Mouse (Mus musculus) liver (tissue): ENCODE measurements around the gene Ephb1.

ENCODE experiments used
- DNase-seq: peaks from one replicate; pipeline ENCODE4 v3.0.0-alpha.2; 2020; ENCODE audit warnings: mixed read lengths

Ephb1 gene

DNA sequence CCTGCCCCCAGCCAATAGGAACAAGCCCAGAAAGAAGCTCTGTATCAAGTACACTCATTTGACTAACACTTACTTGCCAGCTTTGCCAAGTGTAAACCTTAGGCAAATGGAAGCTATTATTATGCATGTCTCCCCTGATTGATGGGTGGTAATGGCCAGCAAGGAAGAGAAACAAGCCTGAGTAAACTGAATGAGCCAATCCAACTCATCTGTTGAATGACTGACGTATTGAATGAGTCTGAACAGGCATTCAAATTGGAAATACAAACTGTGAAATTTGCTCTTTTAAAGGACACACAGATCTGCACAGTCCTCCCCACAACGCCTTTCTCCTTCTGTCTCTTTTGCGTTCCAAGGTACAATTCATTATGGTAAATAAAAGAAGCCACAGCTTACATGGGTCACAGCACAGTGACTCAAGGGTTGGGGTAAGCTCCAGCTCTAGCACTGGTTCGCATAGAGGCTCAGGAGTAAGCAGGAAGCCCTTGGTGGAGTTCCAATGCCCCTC, 119.0 kb downstream of the Ephb1 start:
- DNase-seq, result no peak

- no peak for DNase-seq
Measured at GRCm38 (mm10) chr9:102231248-102231647, 123.2 kb downstream of the Ephb1 start.

DNA sequence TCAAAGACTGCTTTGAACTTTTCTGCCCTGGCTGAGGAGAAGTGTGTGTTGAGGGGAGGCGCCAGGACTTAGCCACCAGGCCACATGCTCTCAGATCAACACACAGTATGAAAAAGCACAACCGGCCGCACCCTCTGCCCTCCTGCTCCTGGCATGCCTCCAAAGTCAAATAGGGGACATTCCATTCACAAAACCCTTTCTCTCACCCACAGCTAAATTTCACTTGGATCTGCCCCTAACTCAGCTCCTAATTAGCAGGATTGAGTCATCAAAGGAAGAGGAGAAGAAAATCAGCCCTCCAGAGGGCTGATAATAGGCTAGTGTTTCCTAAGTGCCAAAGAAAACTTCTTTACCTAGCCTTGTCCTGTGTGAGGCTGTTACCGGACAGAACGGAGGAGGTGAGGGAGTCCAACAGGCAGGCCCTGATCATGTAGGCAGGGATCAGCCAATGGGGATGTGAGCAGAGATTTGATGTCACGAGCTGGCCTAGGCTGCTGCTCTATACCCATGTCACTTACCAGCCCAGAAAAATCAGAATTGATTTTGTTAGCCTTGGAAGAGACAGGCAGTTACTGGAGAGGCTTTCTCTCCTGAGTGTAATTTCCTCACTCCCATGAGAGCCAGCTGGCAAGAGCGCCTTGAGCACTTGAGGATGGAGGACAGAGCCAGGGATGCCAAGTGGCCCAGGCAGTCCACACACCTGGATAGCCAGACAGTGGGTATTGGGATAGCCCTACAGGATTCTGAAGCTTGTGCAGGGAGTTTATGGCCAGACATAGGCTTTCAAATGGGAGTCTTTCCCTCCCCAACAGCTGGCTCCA, 137.5 kb downstream of the Ephb1 start:
- DNase-seq, result no peak

- no peak for DNase-seq
Measured at GRCm38 (mm10) chr9:102212036-102212383, 142.5 kb downstream of the Ephb1 start.

GRCm38 (mm10) chr9:102211296-102212035, 143.0 kb downstream of the Ephb1 start:
- no peak for DNase-seq

DNA sequence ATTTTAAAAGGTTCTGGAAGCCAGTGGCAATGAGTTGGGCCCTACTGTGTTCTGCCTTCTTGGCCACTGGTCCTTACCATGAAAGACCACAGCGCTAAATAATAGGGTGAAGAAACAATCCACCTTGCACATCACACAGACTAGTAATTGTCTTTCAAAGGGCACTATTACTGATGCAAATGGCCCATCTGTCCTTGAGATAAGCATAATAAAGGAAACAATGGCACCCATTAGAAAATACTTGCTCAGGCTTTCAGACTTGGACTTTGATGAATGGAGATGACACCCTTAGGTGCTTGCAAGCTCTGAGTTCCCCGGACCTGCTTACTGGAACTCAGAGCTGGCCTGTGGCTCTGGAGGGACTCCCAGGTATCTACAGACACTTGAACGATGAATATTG, 149.0 kb downstream of the Ephb1 start:
- no peak for DNase-seq

GRCm38 (mm10) chr9:102201867-102202266, 152.6 kb downstream of the Ephb1 start:
- no peak for DNase-seq

DNA sequence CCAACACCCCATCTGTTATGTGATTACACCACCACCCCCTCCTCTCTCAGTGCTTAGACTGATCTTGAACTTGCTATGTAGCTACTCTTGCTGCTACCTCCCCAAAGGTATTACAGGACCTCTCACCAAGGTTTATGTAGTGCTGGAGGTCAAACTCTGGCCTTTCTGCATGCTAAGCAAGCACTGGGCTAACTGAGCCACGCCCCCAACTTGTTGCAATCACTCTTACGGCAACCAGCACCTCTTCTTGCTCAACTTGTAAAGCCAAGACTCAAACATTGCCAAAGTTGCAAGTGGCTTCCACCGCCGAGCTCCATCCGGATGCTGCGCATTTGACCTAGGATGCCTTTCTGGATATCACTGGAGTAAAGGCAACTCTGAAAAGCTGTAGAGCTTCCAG, 157.6 kb downstream of the Ephb1 start:
- DNase-seq, result no peak

GRCm38 (mm10) chr9:102194063-102194462, 160.4 kb downstream of the Ephb1 start:
- no peak for DNase-seq

- DNase-seq, result no peak
Measured at GRCm38 (mm10) chr9:102192724-102193685, 161.5 kb downstream of the Ephb1 start.

DNA sequence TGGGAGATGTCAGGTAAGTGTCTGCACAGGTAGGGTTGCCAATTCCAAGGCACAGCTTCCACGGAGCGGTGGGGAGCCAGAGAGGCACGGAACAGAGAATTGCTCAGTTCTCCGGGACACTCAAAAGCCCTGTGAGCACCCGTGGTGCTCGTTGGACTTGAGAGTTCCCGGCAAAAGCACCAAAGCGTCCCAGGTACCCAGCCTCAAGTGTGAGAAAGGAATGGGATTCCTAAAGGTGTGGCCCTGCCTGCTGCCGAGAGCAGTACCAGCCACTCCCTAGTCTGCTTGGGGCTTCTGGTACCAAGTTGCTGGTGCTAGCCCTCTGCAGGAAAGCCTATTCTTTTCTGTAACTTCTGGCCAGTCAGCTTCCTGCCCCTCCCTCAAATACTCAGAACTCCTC, 164.4 kb downstream of the Ephb1 start:
- no peak for DNase-seq

- peak; percentile 14 for DNase-seq
Measured at GRCm38 (mm10) chr9:102189406-102189805, 165.1 kb downstream of the Ephb1 start.

DNA sequence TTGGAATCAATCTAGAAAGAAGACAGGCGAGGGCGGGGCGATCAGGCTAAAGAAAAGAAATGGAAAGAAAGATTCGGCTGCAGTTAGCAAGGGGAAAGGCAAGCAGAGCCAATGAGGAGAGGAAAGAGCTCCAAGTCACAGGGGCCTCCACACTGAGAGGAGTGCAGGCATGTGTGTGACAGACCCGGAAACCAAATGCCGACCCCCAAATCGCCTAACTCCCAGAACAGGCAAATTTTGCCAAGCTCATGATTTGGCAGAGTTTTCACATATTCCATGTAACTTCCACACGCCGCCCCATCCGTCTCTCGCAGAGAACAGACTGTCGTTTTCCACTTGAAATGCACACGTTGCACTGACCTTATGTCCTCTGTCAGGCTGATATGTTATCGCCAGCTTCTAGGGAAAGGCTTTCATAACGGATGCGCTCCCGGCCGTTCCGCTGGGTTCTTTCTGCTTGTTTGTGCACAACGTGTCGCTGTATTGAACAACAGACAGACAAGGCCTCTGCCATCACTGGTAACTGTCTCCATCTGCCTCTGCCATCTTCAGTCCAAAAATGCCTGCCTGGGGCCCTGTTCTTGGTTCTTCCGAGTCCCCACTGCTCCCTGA, 170.7 kb downstream of the Ephb1 start:
- DNase-seq, result no peak

DNA sequence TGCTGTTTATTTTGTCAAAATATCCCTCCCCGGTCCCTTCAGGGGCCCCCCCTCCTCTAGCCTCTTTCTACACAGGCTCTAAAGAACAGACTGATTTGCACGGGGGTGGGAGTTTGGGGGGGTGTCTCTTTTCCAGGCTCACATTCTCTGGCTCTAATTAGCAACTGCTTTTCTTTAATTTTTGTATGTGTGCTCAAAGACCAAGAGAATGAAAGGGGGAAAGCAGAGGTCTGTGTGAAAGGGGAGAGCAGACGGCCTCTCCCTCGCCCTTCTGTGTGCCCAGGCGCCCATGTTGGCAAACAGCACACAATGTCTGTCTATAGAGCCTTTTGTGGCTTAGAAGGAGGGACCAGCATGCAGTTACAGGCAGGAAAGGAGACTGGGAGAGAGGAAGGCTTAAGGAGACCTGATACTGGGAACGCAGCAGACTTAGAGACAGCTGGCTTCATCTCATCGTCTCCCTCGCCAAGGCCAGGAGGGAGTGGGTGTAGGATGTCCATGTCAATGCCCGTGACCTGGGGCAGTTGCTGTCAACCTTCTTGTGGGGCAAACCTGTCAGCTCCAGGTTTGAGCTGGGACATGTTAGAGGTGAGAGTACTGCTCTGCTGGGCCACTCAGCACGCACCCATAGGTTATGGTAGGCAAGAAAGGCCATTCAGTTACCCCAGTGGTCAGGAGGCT, 172.5 kb downstream of the Ephb1 start:
- no peak for DNase-seq

GRCm38 (mm10) chr9:102181276-102181675, 173.2 kb downstream of the Ephb1 start:
- no peak for DNase-seq

GRCm38 (mm10) chr9:102180486-102180885, 174.0 kb downstream of the Ephb1 start:
- DNase-seq, result no peak

DNA sequence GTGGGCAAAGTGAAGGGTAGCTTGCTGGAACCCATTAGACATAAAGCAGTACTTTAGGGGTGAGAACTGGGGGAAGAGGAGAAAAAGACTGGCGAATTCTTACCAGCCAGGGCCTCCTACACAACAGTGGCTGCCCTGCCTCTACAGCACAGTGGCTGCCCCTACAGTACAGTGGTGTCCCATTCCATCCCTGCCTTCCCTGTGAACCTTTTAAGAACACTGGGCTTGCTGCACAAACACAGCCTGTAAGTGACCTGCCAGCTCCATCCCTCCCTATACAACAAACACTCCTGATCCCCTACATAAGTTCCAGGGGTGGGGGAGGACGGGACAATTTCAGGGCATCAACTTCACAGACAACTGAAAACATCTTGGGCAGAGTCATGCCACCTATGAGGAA, 174.4 kb downstream of the Ephb1 start:
- DNase-seq, result no peak

DNA sequence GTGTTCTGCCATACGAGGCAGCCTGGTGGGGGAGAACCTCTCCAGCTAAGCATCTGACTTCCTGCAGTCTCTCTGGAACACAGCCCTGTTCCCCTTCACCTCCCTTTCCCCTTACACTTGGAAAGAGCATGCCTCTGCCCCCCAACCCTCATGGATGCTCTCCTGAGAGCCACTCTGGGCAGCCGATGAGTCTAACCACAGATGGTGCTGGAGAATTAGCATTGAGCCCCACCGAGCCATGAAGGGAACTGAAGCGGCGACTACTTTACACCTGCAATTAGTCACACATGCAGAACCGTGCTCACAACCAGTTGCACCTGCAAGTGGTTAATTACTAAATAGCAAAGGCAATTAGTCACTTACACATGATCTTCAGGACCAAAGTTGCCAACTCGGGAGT, 184.8 kb downstream of the Ephb1 start:
- no peak for DNase-seq

GRCm38 (mm10) chr9:102155876-102156275, 198.6 kb downstream of the Ephb1 start:
- no peak for DNase-seq

- DNase-seq, result no peak
Measured at GRCm38 (mm10) chr9:102139181-102139580, 215.3 kb downstream of the Ephb1 start.

DNA sequence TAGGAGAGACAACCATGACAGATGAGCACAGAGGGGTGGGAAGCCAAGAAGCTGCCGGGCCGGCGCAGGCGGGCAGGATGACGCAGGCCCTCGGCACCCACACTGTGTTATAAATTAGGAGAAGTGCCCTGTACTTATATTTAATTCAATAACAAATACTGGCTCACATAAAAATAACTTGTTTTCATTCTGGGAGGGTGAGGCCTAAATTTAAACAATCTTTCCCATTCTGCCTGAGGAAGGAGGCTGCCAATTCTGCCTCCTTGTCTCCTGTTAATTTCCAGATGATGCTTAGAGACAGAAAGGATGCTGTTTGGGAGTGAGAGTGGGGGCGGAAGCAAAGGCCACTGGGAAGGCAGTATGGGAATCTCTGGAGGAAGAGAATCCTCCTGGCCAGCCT, 215.8 kb downstream of the Ephb1 start:
- no peak for DNase-seq

- DNase-seq, result no peak
Measured at GRCm38 (mm10) chr9:102138187-102138586, 216.3 kb downstream of the Ephb1 start.
